Mouse (Mus musculus): Measurements from ENCODE around the gene Majin. TPM values are rescaled to one million over a fixed set of nuclear protein-coding genes. Genes with fewer than 3 reads are reported as not detected.
A peak's percentile ranks its signal among the peaks of the same experiment; 100 is the strongest.

Gene Majin
- polyA plus RNA-seq, 1 experiment from 2014 or later: not detected

DNA sequence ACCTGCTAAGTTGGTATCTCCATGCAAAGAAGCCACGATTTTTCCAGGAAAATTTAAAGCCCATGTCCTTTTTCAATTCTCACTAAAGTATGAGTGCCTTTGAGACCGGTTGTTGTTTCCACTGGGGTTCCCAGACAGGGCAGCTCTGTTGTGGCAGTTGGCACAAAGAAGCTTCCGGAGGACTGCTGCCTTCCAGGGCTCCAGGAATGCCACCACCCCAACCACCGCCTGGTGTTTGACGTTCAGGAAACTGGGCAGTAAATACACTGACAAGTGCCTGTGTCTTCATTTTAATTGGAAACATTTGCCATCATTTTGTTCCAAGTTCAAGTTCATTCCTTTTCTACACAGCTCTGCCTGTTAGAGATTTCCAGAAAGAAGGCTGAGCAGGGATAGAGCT lies 22.5 kb downstream of the Majin start:
- H3K9me3 ChIP-seq (ENCODE audit: control insufficient read depth, low read length): no peaks in the 10 kb centered on the region
- H3K36me3 ChIP-seq (ENCODE audit: control insufficient read depth, insufficient read depth, low read length): no peaks in the 10 kb centered on the region
- H3K4me2 ChIP-seq (replicated peaks; ENCODE audit: low read depth, low read length): no peak overlapping the region
- no peaks in the 10 kb centered on the region for H3K27me3 ChIP-seq (ENCODE audit: control insufficient read depth, insufficient read depth, low read length)
- 74% methylated on average over 5 of the region's 5 CpGs for WGBS
- no peak overlapping the region for H3K4me3 ChIP-seq (ENCODE audit: low read length)
- no peak overlapping the region for H3K27ac ChIP-seq (ENCODE audit: low read depth, low read length)
- H3K4me1 ChIP-seq (ENCODE audit: control insufficient read depth, insufficient read depth, low read length): no peaks in the 10 kb centered on the region
- no peak overlapping the region for H3K9ac ChIP-seq (ENCODE audit: low read depth, low read length)
- no peak for ATAC-seq (ENCODE audit: low FRiP score, low TSS enrichment)

DNA sequence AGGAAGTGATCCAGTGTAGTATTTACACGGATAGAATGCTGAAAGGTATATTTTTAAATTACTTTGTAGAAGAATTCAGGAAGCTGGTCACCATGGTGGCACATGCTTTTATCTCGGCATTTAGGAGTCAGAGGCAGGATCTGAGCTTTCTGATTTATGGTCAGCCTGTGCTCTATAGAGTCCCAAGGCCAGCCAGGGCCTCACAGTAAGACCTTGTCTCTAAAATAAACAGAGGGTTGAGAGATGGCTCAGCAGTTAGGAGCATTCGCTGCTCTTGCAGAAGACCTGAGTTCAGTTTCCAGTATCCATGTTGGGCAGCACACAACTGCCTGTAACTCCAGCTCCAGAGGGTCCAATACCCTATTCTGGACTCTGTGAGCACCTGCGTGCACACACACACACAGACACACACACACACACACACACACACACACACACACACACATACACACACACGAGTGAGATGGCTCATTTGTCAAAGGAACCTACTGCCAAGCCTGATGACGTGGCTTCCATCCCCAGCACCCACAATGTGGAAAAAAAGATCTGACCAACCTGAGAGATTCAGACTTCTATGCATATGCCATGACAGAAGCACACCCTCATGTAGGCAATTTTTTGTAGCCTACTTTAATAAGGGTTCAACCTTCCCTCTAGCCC lies 32.0 kb downstream of the Majin start:
- 44% methylated on average over 6 of the region's 6 CpGs for WGBS
- no peak overlapping the region for H3K4me3 ChIP-seq (ENCODE audit: low read length)
- no peaks in the 10 kb centered on the region for H3K9me3 ChIP-seq (ENCODE audit: control insufficient read depth, low read length)
- no peak overlapping the region for H3K4me2 ChIP-seq (replicated peaks; ENCODE audit: low read depth, low read length)
- H3K4me1 ChIP-seq (ENCODE audit: control insufficient read depth, insufficient read depth, low read length): no peaks in the 10 kb centered on the region
- H3K9ac ChIP-seq (ENCODE audit: low read depth, low read length): no peak overlapping the region
- no peak for ATAC-seq (ENCODE audit: low FRiP score, low TSS enrichment)
- no peaks in the 10 kb centered on the region for H3K27me3 ChIP-seq (ENCODE audit: control insufficient read depth, insufficient read depth, low read length)
- H3K27ac ChIP-seq (ENCODE audit: low read depth, low read length): no peak overlapping the region
- no peaks in the 10 kb centered on the region for H3K36me3 ChIP-seq (ENCODE audit: control insufficient read depth, insufficient read depth, low read length)

DNA sequence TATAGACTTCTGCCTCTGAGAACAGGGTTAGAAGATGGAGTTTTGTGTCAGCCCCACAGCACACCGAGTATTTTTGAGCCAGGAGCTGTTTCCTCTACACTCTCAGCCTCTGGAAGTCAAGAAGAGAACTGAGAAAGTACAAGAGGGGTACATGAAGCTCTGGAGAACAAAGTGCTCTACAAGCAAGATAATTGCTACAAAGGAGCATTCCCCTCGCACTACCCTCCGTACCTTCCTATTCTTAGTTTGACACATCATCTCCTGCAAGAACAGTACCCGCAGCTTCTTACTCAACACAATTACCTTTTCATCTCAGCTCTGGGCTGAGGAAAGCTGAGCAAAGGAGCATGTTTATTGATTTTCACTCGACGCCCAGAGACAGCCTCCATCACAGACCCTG lies 34.4 kb downstream of the Majin start:
- Histone ChIP-seq H3K4me3 (ENCODE audit: low read length) (no peak overlapping the region), H3K9ac (ENCODE audit: low read depth, low read length) (no peak overlapping the region), H3K4me2 (replicated peaks; ENCODE audit: low read depth, low read length) (no peak overlapping the region), H3K4me1 (ENCODE audit: control insufficient read depth, insufficient read depth, low read length) (no peaks in the 10 kb centered on the region), H3K27ac (ENCODE audit: low read depth, low read length) (no peak overlapping the region), H3K27me3 (ENCODE audit: control insufficient read depth, insufficient read depth, low read length) (no peaks in the 10 kb centered on the region), H3K9me3 (ENCODE audit: control insufficient read depth, low read length) (no peaks in the 10 kb centered on the region), H3K36me3 (ENCODE audit: control insufficient read depth, insufficient read depth, low read length) (no peaks in the 10 kb centered on the region)
- ATAC-seq (ENCODE audit: low FRiP score, low TSS enrichment): no peak
- 82% methylated on average over 6 of the region's 6 CpGs for WGBS

DNA sequence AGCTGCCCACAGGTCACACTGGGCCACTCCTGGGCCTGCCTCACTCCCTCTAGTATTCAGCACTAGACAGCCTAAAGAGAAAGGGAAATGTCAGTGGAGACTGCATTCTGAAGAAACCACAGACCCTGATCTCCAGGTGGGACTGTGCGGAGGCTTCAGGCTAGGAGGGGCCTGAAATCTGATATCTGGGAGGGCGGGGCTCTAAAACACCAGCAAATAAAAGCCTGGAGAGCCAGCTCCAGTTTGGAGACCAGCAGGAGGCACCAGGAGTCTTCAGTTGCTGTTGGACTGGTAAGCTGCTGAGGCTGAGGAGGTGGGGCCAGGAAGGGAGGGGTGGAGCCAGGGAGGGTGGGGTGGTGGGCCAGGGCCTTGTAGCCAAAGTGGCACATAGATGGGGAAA lies 41.9 kb downstream of the Majin start, which contains the start of gene Gpha2:
Gene Gpha2 (plus strand): TSS at position 246 of the 400 bp plus-strand sequence.
- no peak within 1 kb of the TSS for H3K9ac ChIP-seq (ENCODE audit: low read depth, low read length)
- 13% methylated on average over 2 of the region's 2 CpGs for WGBS
- no peak within 1 kb of the TSS for H3K4me2 ChIP-seq (replicated peaks; ENCODE audit: low read depth, low read length)
- peaks cover 28% of the 10 kb centered on the region for H3K36me3 ChIP-seq (ENCODE audit: control insufficient read depth, insufficient read depth, low read length)
- no peak within 1 kb of the TSS for H3K27ac ChIP-seq (ENCODE audit: low read depth, low read length)
- H3K9me3 ChIP-seq (ENCODE audit: control insufficient read depth, low read length): no peaks in the 10 kb centered on the region
- H3K4me3 ChIP-seq (ENCODE audit: low read length): no peak within 1 kb of the TSS
- no peaks in the 10 kb centered on the region for H3K4me1 ChIP-seq (ENCODE audit: control insufficient read depth, insufficient read depth, low read length)
- peak; percentile 66 for ATAC-seq (ENCODE audit: low FRiP score, low TSS enrichment)
- no peaks in the 10 kb centered on the region for H3K27me3 ChIP-seq (ENCODE audit: control insufficient read depth, insufficient read depth, low read length)

DNA sequence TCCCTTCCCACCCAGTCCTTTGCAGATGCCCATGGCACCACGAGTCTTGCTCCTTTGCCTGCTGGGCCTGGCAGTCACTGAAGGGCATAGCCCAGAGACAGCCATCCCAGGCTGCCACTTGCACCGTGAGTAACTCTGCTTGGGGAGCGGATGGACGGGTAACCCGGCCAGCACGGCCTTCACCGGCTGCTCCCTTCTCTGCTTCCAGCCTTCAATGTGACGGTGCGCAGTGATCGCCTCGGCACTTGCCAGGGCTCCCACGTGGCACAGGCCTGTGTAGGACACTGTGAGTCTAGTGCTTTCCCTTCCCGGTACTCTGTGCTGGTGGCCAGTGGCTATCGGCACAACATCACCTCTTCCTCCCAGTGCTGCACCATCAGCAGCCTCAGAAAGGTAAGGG lies 42.6 kb downstream of the Majin start:
- Histone ChIP-seq H3K4me1 (ENCODE audit: control insufficient read depth, insufficient read depth, low read length) (no peaks in the 10 kb centered on the region), H3K4me3 (ENCODE audit: low read length) (no peak overlapping the region), H3K27ac (ENCODE audit: low read depth, low read length) (no peak overlapping the region), H3K9me3 (ENCODE audit: control insufficient read depth, low read length) (no peaks in the 10 kb centered on the region), H3K4me2 (replicated peaks; ENCODE audit: low read depth, low read length) (no peak overlapping the region), H3K9ac (ENCODE audit: low read depth, low read length) (no peak overlapping the region), H3K36me3 (ENCODE audit: control insufficient read depth, insufficient read depth, low read length) (peaks cover 35% of the 10 kb centered on the region), H3K27me3 (ENCODE audit: control insufficient read depth, insufficient read depth, low read length) (no peaks in the 10 kb centered on the region)
- ATAC-seq (ENCODE audit: low FRiP score, low TSS enrichment): no peak
- WGBS: 90% methylated on average over 14 of the region's 14 CpGs

DNA sequence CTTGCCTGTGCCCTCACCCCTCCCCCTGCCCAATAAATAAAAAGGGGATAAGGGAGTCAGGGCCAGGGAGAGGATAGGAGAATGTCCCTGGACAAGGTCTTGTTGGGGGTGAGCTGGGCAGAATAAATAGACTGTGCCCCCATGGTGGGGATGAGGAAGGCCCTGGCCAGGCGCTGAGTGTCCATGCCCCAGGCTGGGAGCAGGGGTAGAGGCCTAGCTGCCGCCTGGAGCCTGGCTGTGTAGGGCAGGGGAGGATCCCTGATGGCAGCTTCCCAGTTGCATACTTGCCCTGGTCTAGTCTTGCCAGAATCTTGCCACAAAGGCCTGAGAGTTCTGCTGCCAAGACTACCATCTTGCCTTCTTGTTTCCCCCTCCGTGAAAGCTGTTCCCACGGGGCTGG lies 43.7 kb downstream of the Majin start:
- H3K4me3 ChIP-seq (ENCODE audit: low read length): no peak overlapping the region
- H3K9ac ChIP-seq (ENCODE audit: low read depth, low read length): no peak overlapping the region
- H3K9me3 ChIP-seq (ENCODE audit: control insufficient read depth, low read length): no peaks in the 10 kb centered on the region
- WGBS: 81% methylated on average over 4 of the region's 4 CpGs
- no peaks in the 10 kb centered on the region for H3K4me1 ChIP-seq (ENCODE audit: control insufficient read depth, insufficient read depth, low read length)
- H3K27me3 ChIP-seq (ENCODE audit: control insufficient read depth, insufficient read depth, low read length): no peaks in the 10 kb centered on the region
- ATAC-seq (ENCODE audit: low FRiP score, low TSS enrichment): no peak
- no peak overlapping the region for H3K4me2 ChIP-seq (replicated peaks; ENCODE audit: low read depth, low read length)
- H3K27ac ChIP-seq (ENCODE audit: low read depth, low read length): no peak overlapping the region
- H3K36me3 ChIP-seq (ENCODE audit: control insufficient read depth, insufficient read depth, low read length): peaks cover 40% of the 10 kb centered on the region

DNA sequence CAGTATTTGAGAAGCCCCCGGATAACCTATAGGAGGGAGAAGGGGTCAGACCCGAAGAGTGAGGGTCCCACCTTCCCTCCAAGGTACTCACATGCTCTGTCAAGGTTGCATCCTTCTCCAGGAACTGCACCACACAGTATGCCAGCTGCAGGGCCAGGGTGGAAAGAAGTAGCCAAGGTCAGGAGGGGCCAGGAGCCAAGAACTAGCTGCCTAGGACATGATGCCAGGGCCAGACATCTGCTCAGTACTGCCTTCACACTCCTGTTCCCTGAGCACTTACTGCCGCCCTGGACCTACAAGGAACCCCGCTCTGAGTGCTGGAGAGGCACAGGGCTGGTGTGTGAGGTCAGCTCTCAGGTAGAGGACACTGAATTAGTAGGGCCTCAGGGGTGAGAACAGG lies 46.2 kb downstream of the Majin start:
- peaks cover 43% of the 10 kb centered on the region for H3K36me3 ChIP-seq (ENCODE audit: control insufficient read depth, insufficient read depth, low read length)
- peaks cover 17% of the 10 kb centered on the region for H3K4me1 ChIP-seq (ENCODE audit: control insufficient read depth, insufficient read depth, low read length)
- ATAC-seq (ENCODE audit: low FRiP score, low TSS enrichment): no peak

DNA sequence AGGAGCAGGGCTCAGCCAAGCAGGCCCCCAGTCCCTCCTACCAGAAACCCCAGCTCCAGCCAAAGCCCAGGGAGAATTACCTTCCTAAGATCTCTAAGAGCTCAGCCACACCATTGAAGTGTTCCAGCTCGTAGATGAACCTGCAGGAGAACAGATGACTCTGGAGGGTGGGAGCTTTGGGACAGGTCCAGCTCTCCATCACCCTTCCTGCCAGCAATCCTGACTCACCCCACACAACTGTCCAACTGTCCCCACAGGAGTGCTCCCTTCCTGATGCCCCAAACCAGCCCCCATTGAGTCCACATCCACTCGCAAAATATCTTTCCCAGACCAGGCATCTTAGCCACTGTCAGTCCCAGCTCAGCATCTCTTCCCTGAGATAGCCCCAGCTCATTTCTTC lies 46.8 kb downstream of the Majin start:
- no peak for ATAC-seq (ENCODE audit: low FRiP score, low TSS enrichment)
- H3K4me2 ChIP-seq (replicated peaks; ENCODE audit: low read depth, low read length): no peak overlapping the region
- peaks cover 17% of the 10 kb centered on the region for H3K4me1 ChIP-seq (ENCODE audit: control insufficient read depth, insufficient read depth, low read length)
- no peaks in the 10 kb centered on the region for H3K9me3 ChIP-seq (ENCODE audit: control insufficient read depth, low read length)
- H3K4me3 ChIP-seq (ENCODE audit: low read length): no peak overlapping the region
- H3K9ac ChIP-seq (ENCODE audit: low read depth, low read length): no peak overlapping the region
- peaks cover 43% of the 10 kb centered on the region for H3K36me3 ChIP-seq (ENCODE audit: control insufficient read depth, insufficient read depth, low read length)
- no peak overlapping the region for H3K27ac ChIP-seq (ENCODE audit: low read depth, low read length)
- H3K27me3 ChIP-seq (ENCODE audit: control insufficient read depth, insufficient read depth, low read length): no peaks in the 10 kb centered on the region
- 91% methylated on average over 2 of the region's 2 CpGs for WGBS

More for the DNA sequence above, 46.2 kb downstream of the Majin start:
- H3K27ac ChIP-seq (ENCODE audit: low read depth, low read length): no peak overlapping the region
- no peaks in the 10 kb centered on the region for H3K27me3 ChIP-seq (ENCODE audit: control insufficient read depth, insufficient read depth, low read length)
- no peak overlapping the region for H3K9ac ChIP-seq (ENCODE audit: low read depth, low read length)
- 79% methylated on average over 4 of the region's 4 CpGs for WGBS
- H3K9me3 ChIP-seq (ENCODE audit: control insufficient read depth, low read length): no peaks in the 10 kb centered on the region
- H3K4me3 ChIP-seq (ENCODE audit: low read length): no peak overlapping the region
- H3K4me2 ChIP-seq (replicated peaks; ENCODE audit: low read depth, low read length): no peak overlapping the region

DNA sequence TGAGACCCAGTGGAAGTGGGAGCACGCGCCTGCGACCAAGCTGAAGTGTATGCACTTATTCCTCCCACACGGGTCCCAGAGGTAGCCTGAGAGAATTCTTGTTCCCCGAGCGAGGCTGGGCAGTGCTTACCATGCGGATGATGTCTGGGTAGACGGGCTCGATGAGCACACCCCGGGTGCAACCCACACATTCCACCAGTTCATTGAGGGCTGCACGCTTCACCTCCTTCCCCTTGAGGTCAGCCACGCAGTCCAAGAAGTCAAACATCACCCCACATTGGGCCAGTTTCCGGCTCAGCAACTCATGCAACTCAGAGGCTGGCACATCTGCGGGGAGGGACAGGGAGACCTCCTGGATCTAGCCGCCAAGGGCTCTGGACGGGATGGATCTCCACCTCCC lies 49.5 kb downstream of the Majin start:
- Histone ChIP-seq H3K4me3 (ENCODE audit: low read length) (no peak overlapping the region), H3K9me3 (ENCODE audit: control insufficient read depth, low read length) (no peaks in the 10 kb centered on the region), H3K27ac (ENCODE audit: low read depth, low read length) (no peak overlapping the region), H3K9ac (ENCODE audit: low read depth, low read length) (no peak overlapping the region), H3K36me3 (ENCODE audit: control insufficient read depth, insufficient read depth, low read length) (peaks cover 34% of the 10 kb centered on the region; the same call in 1 of the 2 replicates), H3K4me2 (replicated peaks; ENCODE audit: low read depth, low read length) (no peak overlapping the region; the same call in 1 of the 2 replicates), H3K4me1 (ENCODE audit: control insufficient read depth, insufficient read depth, low read length) (peaks cover 17% of the 10 kb centered on the region), H3K27me3 (ENCODE audit: control insufficient read depth, insufficient read depth, low read length) (no peaks in the 10 kb centered on the region)
- 43% methylated on average over 16 of the region's 16 CpGs for WGBS
- ATAC-seq (ENCODE audit: low FRiP score, low TSS enrichment): no peak

All from kidney, embryonic 14.5 days (tissue).